Mouse (Mus musculus) myocyte (in vitro differentiated cells): ENCODE results near the gene Lamtor1. TPM values are rescaled to one million over a fixed set of nuclear protein-coding genes. Genes with fewer than 3 reads are reported as not detected.
A peak's percentile ranks its signal among the peaks of the same experiment; 100 is the strongest.

Experiments used
- H3K27me3 ChIP-seq: one replicate; pipeline ENCODE4 v1.6.1; 2011; ENCODE audit not compliant: control insufficient read depth, insufficient read depth, insufficient read length
- H3K36me3 ChIP-seq: one replicate; pipeline ENCODE4 v1.6.1; 2011; ENCODE audit not compliant: control insufficient read depth, insufficient read depth
- H3K4me2 ChIP-seq: one replicate; pipeline ENCODE4 v1.6.1; 2011; ENCODE audit warnings: low read depth, control low read depth
- H3K4me3 ChIP-seq: one replicate; pipeline ENCODE4 v1.5.1; 2011; ENCODE audit warnings: mild to moderate bottlenecking, control low read depth, moderate library complexity
- H3K79me2 ChIP-seq: one replicate; pipeline ENCODE4 v1.6.1; 2011; ENCODE audit not compliant: control insufficient read depth, insufficient read depth
- H3ac ChIP-seq: one replicate; pipeline ENCODE4 v1.6.1; 2011; ENCODE audit not compliant: control insufficient read depth, insufficient read length
- CEBPB ChIP-seq: IDR thresholded peaks from 2 replicates; pipeline ENCODE4 v1.6.1; 2011; ENCODE audit warnings: mild to moderate bottlenecking, moderate library complexity; ENCODE audit not compliant: poor library complexity, insufficient read depth, severe bottlenecking
- E2F4 ChIP-seq: IDR thresholded peaks from one replicate; pipeline ENCODE4 v1.6.1; 2011; ENCODE audit warnings: mild to moderate bottlenecking, control low read depth, moderate library complexity; ENCODE audit not compliant: insufficient read depth
- MAX ChIP-seq: IDR thresholded peaks from one replicate; pipeline ENCODE4 v1.6.1; 2011; ENCODE audit warnings: low read depth, mild to moderate bottlenecking, control low read depth
- MYOD1 ChIP-seq, 3 experiments: IDR thresholded peaks; one replicate each; pipeline ENCODE4 v1.6.1; 2011; ENCODE audit warnings: control low read depth in 2 of 3, low read depth in 2 of 3, mild to moderate bottlenecking in 2 of 3, moderate library complexity in 1 of 3; ENCODE audit not compliant: insufficient read length in 2 of 3, control insufficient read depth in 1 of 3
- MYOG ChIP-seq, 3 experiments: IDR thresholded peaks; one replicate each; pipeline ENCODE4 v1.6.1; 2011; ENCODE audit warnings: control low read depth in 2 of 3, low read depth in 2 of 3, mild to moderate bottlenecking in 2 of 3; ENCODE audit not compliant: insufficient read length in 2 of 3, control insufficient read depth in 1 of 3, insufficient read depth in 1 of 3
- POLR2A ChIP-seq: IDR thresholded peaks from one replicate; pipeline ENCODE4 v1.6.1; 2011; ENCODE audit warnings: low read depth, mild to moderate bottlenecking, control low read depth, moderate library complexity; ENCODE audit not compliant: insufficient read length
- POLR2AphosphoS2 ChIP-seq: IDR thresholded peaks from one replicate; pipeline ENCODE4 v1.6.1; 2011; ENCODE audit warnings: low read depth, control low read depth; ENCODE audit not compliant: insufficient read length
- REST ChIP-seq: IDR thresholded peaks from one replicate; pipeline ENCODE4 v1.6.1; 2011; ENCODE audit warnings: mild to moderate bottlenecking, control low read depth, moderate library complexity; ENCODE audit not compliant: insufficient read depth, insufficient read length
- SRF ChIP-seq: IDR thresholded peaks from one replicate; pipeline ENCODE4 v1.6.1; 2011; ENCODE audit warnings: low read depth; ENCODE audit not compliant: control insufficient read depth, insufficient read length
- TCF12 ChIP-seq: IDR thresholded peaks from one replicate; pipeline ENCODE4 v1.6.1; 2011; ENCODE audit warnings: mild to moderate bottlenecking, control low read depth; ENCODE audit not compliant: poor library complexity, insufficient read depth, severe bottlenecking
- TCF3 ChIP-seq: IDR thresholded peaks from one replicate; pipeline ENCODE4 v1.6.1; 2011; ENCODE audit warnings: low read depth, control low read depth; ENCODE audit not compliant: insufficient read length
- USF1 ChIP-seq: IDR thresholded peaks from one replicate; pipeline ENCODE4 v1.6.1; 2011; ENCODE audit warnings: low read depth, mild to moderate bottlenecking, control low read depth, moderate library complexity
- polyA plus RNA-seq: library from polyadenylated mRNA; unstranded; fragments of >200 nt; fragmentation: generic; extraction: Trizol; gene quantifications from one replicate; pipeline ENCODE4 v1.2.1, GENCODE M21; 2012; ENCODE audit warnings: missing spikeins

Gene Lamtor1
- polyA plus RNA-seq, 1 experiment: 202 TPM

DNA sequence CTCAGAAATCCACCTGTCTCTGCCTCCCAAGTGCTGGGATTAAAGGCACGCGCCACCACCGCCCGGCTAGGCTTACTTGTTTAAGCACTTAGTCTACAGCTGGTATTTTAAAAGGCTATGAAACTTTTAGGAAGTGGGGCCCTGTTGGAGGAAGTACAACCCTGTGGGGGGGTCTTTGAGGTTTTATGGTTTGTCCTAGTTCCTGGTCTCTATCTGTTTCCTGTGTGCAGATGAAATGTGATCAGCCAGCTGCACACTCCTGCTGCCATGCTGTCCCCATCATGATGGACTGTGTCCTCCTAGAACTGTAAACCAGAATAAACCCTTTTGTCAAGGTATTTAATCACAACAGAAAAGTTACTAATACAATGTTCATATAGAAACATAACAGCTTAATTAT is 21.5 kb upstream of the Lamtor1 start:
- no peaks in the 10 kb centered on the region for H3K79me2 ChIP-seq
- H3K4me3 ChIP-seq: no peak overlapping the region
- H3ac ChIP-seq: no peak overlapping the region
- H3K27me3 ChIP-seq: no peaks in the 10 kb centered on the region
- H3K36me3 ChIP-seq: no peaks in the 10 kb centered on the region
- H3K4me2 ChIP-seq: no peak overlapping the region
- TF ChIP-seq CEBPB: no peak
- TF ChIP-seq TCF3: no peak
- no peak for TF ChIP-seq USF1
- no peak for TF ChIP-seq MYOD1 (IDR thresholded peaks at IDR 0.05; ENCODE audit: control insufficient read depth in 1 of 3, insufficient read length in 2 of 3, low read depth in 2 of 3)
- TF ChIP-seq TCF12: no peak
- TF ChIP-seq SRF: no peak
- TF ChIP-seq POLR2AphosphoS2: no peak
- no peak for TF ChIP-seq POLR2A
- no peak for TF ChIP-seq REST
- no peak for TF ChIP-seq E2F4
- no peak for TF ChIP-seq MAX
- no peak for TF ChIP-seq MYOG (IDR thresholded peaks at IDR 0.05; ENCODE audit: control insufficient read depth in 1 of 3, insufficient read depth in 1 of 3, insufficient read length in 2 of 3, low read depth in 2 of 3)

GRCm38 (mm10) chr7:101886274-101886673 is 19.4 kb upstream of the Lamtor1 start:
- no peaks in the 10 kb centered on the region for H3K27me3 ChIP-seq
- no peaks in the 10 kb centered on the region for H3K79me2 ChIP-seq
- no peak overlapping the region for H3ac ChIP-seq
- no peak for TF ChIP-seq POLR2AphosphoS2
- no peak for TF ChIP-seq REST
- TF ChIP-seq CEBPB: no peak
- TF ChIP-seq TCF3: no peak
- TF ChIP-seq SRF: no peak
- TF ChIP-seq TCF12: no peak
- TF ChIP-seq MYOG (IDR thresholded peaks at IDR 0.05; ENCODE audit: control insufficient read depth in 1 of 3, insufficient read depth in 1 of 3, insufficient read length in 2 of 3, low read depth in 2 of 3): no peak
- no peak for TF ChIP-seq MAX
- no peak for TF ChIP-seq MYOD1 (IDR thresholded peaks at IDR 0.05; ENCODE audit: control insufficient read depth in 1 of 3, insufficient read length in 2 of 3, low read depth in 2 of 3)
- no peak for TF ChIP-seq E2F4
- no peak for TF ChIP-seq USF1
- no peak for TF ChIP-seq POLR2A
- H3K4me3 ChIP-seq: no peak overlapping the region
- H3K4me2 ChIP-seq: no peak overlapping the region
- no peaks in the 10 kb centered on the region for H3K36me3 ChIP-seq

DNA sequence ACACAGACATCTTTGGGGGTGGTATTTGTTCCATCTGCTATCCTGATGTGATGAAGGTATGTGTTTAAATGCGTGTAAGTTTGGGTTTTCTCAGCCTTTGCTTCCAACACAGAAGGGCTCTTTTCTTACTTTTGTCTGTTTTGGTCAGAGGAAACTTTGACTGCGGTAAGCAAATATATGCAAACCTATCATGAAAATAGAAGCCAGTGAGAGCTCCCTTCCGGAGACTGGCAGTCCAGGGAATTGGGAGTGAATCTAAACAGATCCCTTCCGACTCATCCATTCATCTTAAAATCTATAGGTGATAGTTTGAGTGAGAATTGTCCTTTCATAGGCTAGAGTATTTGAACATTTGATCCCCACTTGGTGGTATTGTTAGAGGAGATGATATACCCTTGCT is 17.2 kb upstream of the Lamtor1 start:
- TF ChIP-seq E2F4 (no peak), TCF3 (no peak), POLR2AphosphoS2 (no peak), TCF12 (no peak), REST (no peak)
- Histone ChIP-seq H3K79me2 (no peaks in the 10 kb centered on the region), H3K4me2 (no peak overlapping the region), H3K27me3 (no peaks in the 10 kb centered on the region), H3K4me3 (no peak overlapping the region), H3ac (no peak overlapping the region), H3K36me3 (no peaks in the 10 kb centered on the region)

DNA sequence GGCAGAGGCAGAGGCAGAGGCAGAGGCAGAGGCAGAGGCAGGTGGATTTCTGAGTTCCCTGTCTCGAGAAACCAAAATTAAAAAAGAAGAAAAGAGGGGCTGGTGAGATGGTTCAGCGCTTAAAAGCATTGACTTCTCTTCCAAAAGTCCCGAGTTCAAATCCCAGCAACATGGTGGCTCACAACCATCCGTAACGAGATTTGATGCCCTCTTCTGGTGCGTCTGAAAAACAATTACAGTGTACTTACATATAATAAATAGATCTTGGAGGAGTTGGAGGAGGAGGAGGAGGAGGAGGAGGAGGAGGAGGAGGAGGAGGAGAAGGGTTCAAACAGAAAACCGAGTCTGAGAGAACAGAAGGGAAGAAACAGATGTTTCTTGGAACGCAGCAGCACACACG is 10.0 kb upstream of the Lamtor1 start:
- Histone ChIP-seq H3K27me3 (no peaks in the 10 kb centered on the region), H3ac (peak overlapping the region; percentile 82), H3K4me2 (peak overlapping the region; percentile 50), H3K79me2 (no peaks in the 10 kb centered on the region), H3K4me3 (peak overlapping the region; percentile 80), H3K36me3 (no peaks in the 10 kb centered on the region)
- TF ChIP-seq MYOD1 (IDR thresholded peaks at IDR 0.05; ENCODE audit: control insufficient read depth in 1 of 3, insufficient read length in 2 of 3, low read depth in 2 of 3): no peak
- no peak for TF ChIP-seq MAX
- TF ChIP-seq POLR2A: no peak

DNA sequence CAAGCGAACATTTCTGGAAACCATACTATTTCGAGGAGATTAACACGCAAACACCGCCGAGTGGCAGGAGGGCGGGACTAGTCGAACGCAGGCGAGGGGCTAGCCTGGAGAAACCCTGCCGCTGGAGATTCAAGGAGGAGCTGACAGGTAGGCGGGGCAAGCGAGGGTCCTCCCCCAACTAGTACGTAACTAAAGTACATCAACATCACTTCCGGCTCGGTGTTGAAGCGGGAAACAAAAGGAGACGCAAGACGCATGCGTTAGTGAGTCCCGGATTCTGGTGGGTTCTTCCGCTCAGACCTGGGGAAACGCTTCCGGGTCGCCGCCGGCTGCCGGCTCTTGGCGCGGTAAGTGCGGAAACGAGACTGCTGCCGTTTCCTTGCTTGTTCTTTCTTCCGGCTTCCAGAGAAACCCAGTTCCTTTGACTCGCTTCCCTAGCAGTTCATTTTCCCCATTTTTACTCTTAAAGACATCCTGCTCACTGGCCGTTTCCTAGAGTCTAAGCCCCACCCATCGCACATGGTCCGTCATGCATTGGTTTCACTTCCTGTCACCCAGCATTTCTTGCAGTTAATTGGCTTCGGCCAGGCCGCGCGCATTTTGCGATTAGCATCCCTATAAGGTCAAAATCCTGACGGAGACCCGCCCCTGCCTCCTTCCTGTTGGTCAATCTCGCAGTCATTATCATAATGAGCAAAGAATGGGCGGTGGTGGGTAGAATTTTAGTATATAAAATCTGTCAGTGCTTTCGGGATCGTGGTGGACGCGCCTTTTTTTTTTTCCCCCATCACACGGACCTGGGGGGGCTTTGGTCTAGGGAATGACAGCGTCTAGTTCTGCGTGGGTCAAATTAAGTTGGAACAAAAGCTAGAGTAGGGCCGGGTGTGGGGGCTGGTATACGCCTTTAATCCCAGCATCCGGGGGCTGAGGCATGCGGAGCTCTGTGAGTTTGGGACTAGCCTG is 9.3 kb upstream of the Lamtor1 start:
- Histone ChIP-seq H3K36me3 (no peaks in the 10 kb centered on the region), H3ac (peak overlapping the region; percentile 82), H3K4me2 (peak overlapping the region; percentile 79), H3K27me3 (no peaks in the 10 kb centered on the region), H3K79me2 (no peaks in the 10 kb centered on the region), H3K4me3 (peak overlapping the region; percentile 80)
- TF ChIP-seq USF1: peak; percentile 53
- peak; percentile 68 for TF ChIP-seq POLR2A
- TF ChIP-seq MAX: peak; percentile 66
- TF ChIP-seq MYOD1 (IDR thresholded peaks at IDR 0.05; ENCODE audit: control insufficient read depth in 1 of 3, insufficient read length in 2 of 3, low read depth in 2 of 3): no peak
- peak; percentile 85 for TF ChIP-seq E2F4
- TF ChIP-seq CEBPB: no peak
- TF ChIP-seq TCF3: no peak
- TF ChIP-seq MYOG (IDR thresholded peaks at IDR 0.05; ENCODE audit: control insufficient read depth in 1 of 3, insufficient read depth in 1 of 3, insufficient read length in 2 of 3, low read depth in 2 of 3): no peak
- no peak for TF ChIP-seq REST
- peak; percentile 97 for TF ChIP-seq SRF
- TF ChIP-seq TCF12: no peak
- peak; percentile 76 for TF ChIP-seq POLR2AphosphoS2
